Comparison of ENCODE assay signal across 8 mouse cellular contexts in genomic region chr5:147748081-147748581, GRCm38 (mm10). TPM values are rescaled to one million over a fixed set of nuclear protein-coding genes. Genes with fewer than 3 reads are reported as not detected.
DNase-seq lines count a peak whose midpoint lies in the region; ATAC-seq and TF ChIP-seq lines count a peak whose summit lies in the region.

No protein-coding gene starts in this region.

- H3K9ac ChIP-seq in intestine, embryonic 14.5 days (ENCODE audit: low read length), result no peak overlapping the region
- no peak overlapping the region for H3K9ac ChIP-seq in midbrain, embryonic 16.5 days (ENCODE audit: low read depth, low read length)

- no peak overlapping the region for H3K27ac ChIP-seq in left cerebral cortex, adult 2 months
- H3K27ac ChIP-seq in intestine, embryonic 14.5 days (ENCODE audit: low read depth), result no peak overlapping the region
- H3K27ac ChIP-seq in midbrain, embryonic 16.5 days (ENCODE audit: low read length), result no peak overlapping the region

- H3K4me3 ChIP-seq in left cerebral cortex, adult 2 months, result no peak overlapping the region
- no peak overlapping the region for H3K4me3 ChIP-seq in intestine, embryonic 14.5 days (ENCODE audit: low read depth, low read length)
- H3K4me3 ChIP-seq in midbrain, embryonic 16.5 days (ENCODE audit: low read depth, low read length), result peak overlapping the region; percentile 4; the same call in 1 of the 2 replicates

- no peaks in the 10 kb centered on the region for H3K36me3 ChIP-seq in intestine, embryonic 14.5 days (ENCODE audit: control insufficient read depth, insufficient read depth, low read length)
- no peaks in the 10 kb centered on the region for H3K36me3 ChIP-seq in midbrain, embryonic 16.5 days (ENCODE audit: control insufficient read depth, insufficient read depth, low read length)

- DNase-seq in left cerebral cortex, adult 2 months (ENCODE audit: extremely low spot score in 1 of 2, low spot score in 2 of 2), result peak; percentile 14 to 25
- DNase-seq in left cerebral cortex, postnatal 36 days (ENCODE audit: low spot score in 2 of 2), result no peak
- DNase-seq in gonadal fat pad, adult 2 months (ENCODE audit: low read depth), result peak; percentile 85
- DNase-seq in intestine, embryonic 14.5 days (ENCODE audit: low spot score), result no peak
- DNase-seq in liver, result peak; percentile 36

- H3K9me3 ChIP-seq in intestine, embryonic 14.5 days (ENCODE audit: control insufficient read depth, low read length), result no peaks in the 10 kb centered on the region
- no peaks in the 10 kb centered on the region for H3K9me3 ChIP-seq in midbrain, embryonic 16.5 days (replicated peaks; ENCODE audit: control insufficient read depth, low read length, poor library complexity, severe bottlenecking)

- WGBS in intestine, embryonic 14.5 days, result 11% methylated on average over 15 of the region's 15 CpGs
- 4% methylated on average over 15 of the region's 15 CpGs for WGBS in midbrain, embryonic 16.5 days

- H3K4me2 ChIP-seq in intestine, embryonic 14.5 days (ENCODE audit: low read length), result peak overlapping the region; percentile 35
- H3K4me2 ChIP-seq in midbrain, embryonic 16.5 days (ENCODE audit: low read length), result peak overlapping the region; percentile 45

- no peak for TF ChIP-seq CTCF in left cerebral cortex, adult 2 months (IDR thresholded peaks at IDR 0.05)

- intact Hi-C loops in left cerebral cortex, adult 2 months (cut with DNase I), result no loop called here
- intact Hi-C loops in left cerebral cortex, postnatal 36 days (cut with DNase I), result no loop called here

- peaks cover 10% of the 10 kb centered on the region for H3K27me3 ChIP-seq in intestine, embryonic 14.5 days (replicated peaks; ENCODE audit: control insufficient read depth, insufficient read depth, low read length)
- H3K27me3 ChIP-seq in midbrain, embryonic 16.5 days (ENCODE audit: control insufficient read depth, insufficient read depth, low read depth, low read length), result peaks cover 26% of the 10 kb centered on the region

- peak; percentile 91 for ATAC-seq in common myeloid progenitor, adult 5-6 weeks (replicated peaks; ENCODE audit: low read depth, poor library complexity, severe bottlenecking)
- ATAC-seq in intestine, embryonic 14.5 days (replicated peaks; ENCODE audit: low FRiP score, low TSS enrichment, low read depth), result no peak
- ATAC-seq in midbrain, embryonic 16.5 days, result no peak
- ATAC-seq in erythroblast, adult 5-6 weeks (replicated peaks; ENCODE audit: low FRiP score, poor library complexity, severe bottlenecking), result no peak

- H3K4me1 ChIP-seq in intestine, embryonic 14.5 days (replicated peaks; ENCODE audit: control insufficient read depth, insufficient read depth, low read length), result peaks cover 16% of the 10 kb centered on the region
- peaks cover 16% of the 10 kb centered on the region for H3K4me1 ChIP-seq in midbrain, embryonic 16.5 days (ENCODE audit: control insufficient read depth, insufficient read depth, low read length)

RNA-seq across cellular contexts. Expression of gene Flt1, which starts 22.3 kb away (rescaled TPM):
- total RNA-seq in left cerebral cortex, adult 2 months (2021), result 10 to 100 TPM; 35.2 to 37.9 TPM
- total RNA-seq in left cerebral cortex, postnatal 36 days (2021), result 10 to 100 TPM; 30.5 to 41.9 TPM
- 0.23 TPM in 1 of 2 replicates, not detected in the other for total RNA-seq in common myeloid progenitor, adult 5-6 weeks (2017)
- 9.6 and 14.4 TPM in 2 replicates for polyA plus RNA-seq in gonadal fat pad, adult 2 months (2012; rRNA removed)
- polyA plus RNA-seq in intestine, embryonic 14.5 days (2014; fragmentation: Nextera tagmentation; extraction: Ambion mirVana), result 11.2 and 15.1 TPM in 2 replicates
- 13.6 and 14.0 TPM in 2 replicates for polyA plus RNA-seq in midbrain, embryonic 16.5 days (2015; fragmentation: Nextera tagmentation; extraction: Ambion mirVana)
- 0.63 and 0.77 TPM in 2 replicates for total RNA-seq in erythroblast, adult 5-6 weeks (2015; ENCODE audit: low replicate concordance)
- 0.68 and 0.98 TPM in 2 replicates for total RNA-seq in erythroblast, adult 5-6 weeks (2017; ENCODE audit: low replicate concordance)

Comparison
In these comparisons a context has a peak if more than half of its experiments do, and no peak if none do; other contexts are left out.
1. DNase-seq: peak in left cerebral cortex, adult 2 months (2 of 2), gonadal fat pad, adult 2 months (single experiment) and liver (single experiment); none in left cerebral cortex, postnatal 36 days (0 of 2) and intestine, embryonic 14.5 days (single experiment).
2. RNA of gene Flt1, which starts 22.3 kb away (total RNA-seq): 30.5 to 41.9 TPM in left cerebral cortex, postnatal 36 days and 35.2 to 37.9 TPM in left cerebral cortex, adult 2 months; 0.63 to 0.98 TPM in erythroblast, adult 5-6 weeks and 0.23 TPM in common myeloid progenitor, adult 5-6 weeks; every median in the first group is over 10 times any median in the second.